Mouse (Mus musculus): ENCODE results near the gene Mmp21.
"Not testable (repeated sequence)": the region's sequence is repeated elsewhere in the genome, so short reads cannot be mapped to it uniquely, and the experiment has no call there.

Gene Mmp21

GRCm38 (mm10) chr7:133679961-133680360 lies at the start of gene Mmp21:
Gene Mmp21 (minus strand): TSS chr7:133680061.
- DNase-seq (ENCODE audit: low spot score) = no peak

GRCm38 (mm10) chr7:133729351-133729750 lies 49.5 kb upstream of the Mmp21 start:
- DNase-seq (ENCODE audit: low spot score) = no peak

- no peak for DNase-seq (ENCODE audit: low spot score)
Observed at GRCm38 (mm10) chr7:133727027-133727426, 47.2 kb upstream of the Mmp21 start.

GRCm38 (mm10) chr7:133725571-133725970 lies 45.7 kb upstream of the Mmp21 start:
- no peak for DNase-seq (ENCODE audit: low spot score)

- no peak for DNase-seq (ENCODE audit: low spot score)
Observed at GRCm38 (mm10) chr7:133724844-133725243, 45.0 kb upstream of the Mmp21 start.

GRCm38 (mm10) chr7:133720616-133721015 lies 40.8 kb upstream of the Mmp21 start:
- DNase-seq (ENCODE audit: low spot score) = no peak

- no peak for DNase-seq (ENCODE audit: low spot score)
Observed at GRCm38 (mm10) chr7:133718580-133718979, 38.7 kb upstream of the Mmp21 start.

GRCm38 (mm10) chr7:133715387-133715786 lies 35.5 kb upstream of the Mmp21 start:
- DNase-seq (ENCODE audit: low spot score) = no peak

- DNase-seq (ENCODE audit: low spot score) = no peak
Observed at GRCm38 (mm10) chr7:133707301-133707700, 27.4 kb upstream of the Mmp21 start.

- no peak for DNase-seq (ENCODE audit: low spot score)
Observed at GRCm38 (mm10) chr7:133703906-133704305, 24.0 kb upstream of the Mmp21 start.

GRCm38 (mm10) chr7:133702333-133702732 lies 22.5 kb upstream of the Mmp21 start:
- no peak for DNase-seq (ENCODE audit: low spot score)

GRCm38 (mm10) chr7:133701366-133701765 lies 21.5 kb upstream of the Mmp21 start:
- DNase-seq (ENCODE audit: low spot score) = no peak

GRCm38 (mm10) chr7:133699885-133700284 lies 20.0 kb upstream of the Mmp21 start:
- DNase-seq (ENCODE audit: low spot score) = no peak

- DNase-seq (ENCODE audit: low spot score) = no peak
Observed at GRCm38 (mm10) chr7:133698021-133698709, 18.3 kb upstream of the Mmp21 start.

GRCm38 (mm10) chr7:133685644-133686043 lies 5.8 kb upstream of the Mmp21 start:
- DNase-seq (ENCODE audit: low spot score) = not testable (repeated sequence)

GRCm38 (mm10) chr7:133684701-133685100 lies 4.8 kb upstream of the Mmp21 start:
- no peak for DNase-seq (ENCODE audit: low spot score)

- DNase-seq (ENCODE audit: low spot score) = no peak
Observed at GRCm38 (mm10) chr7:133684110-133684509, 4.2 kb upstream of the Mmp21 start.

GRCm38 (mm10) chr7:133683626-133684025 lies 3.8 kb upstream of the Mmp21 start:
- DNase-seq (ENCODE audit: low spot score) = no peak

- no peak for DNase-seq (ENCODE audit: low spot score)
Observed at GRCm38 (mm10) chr7:133679439-133679838, 422 bp downstream of the Mmp21 start.

- DNase-seq (ENCODE audit: low spot score) = no peak
Observed at GRCm38 (mm10) chr7:133678716-133679115, 1.1 kb downstream of the Mmp21 start.

- no peak for DNase-seq (ENCODE audit: low spot score)
Observed at GRCm38 (mm10) chr7:133676002-133676401, 3.9 kb downstream of the Mmp21 start.

- DNase-seq (ENCODE audit: low spot score) = no peak
Observed at GRCm38 (mm10) chr7:133670846-133671245, 9.0 kb downstream of the Mmp21 start.

- DNase-seq (ENCODE audit: low spot score) = no peak
Observed at GRCm38 (mm10) chr7:133669946-133670345, 9.9 kb downstream of the Mmp21 start.

GRCm38 (mm10) chr7:133669071-133669470 lies 10.8 kb downstream of the Mmp21 start:
- no peak for DNase-seq (ENCODE audit: low spot score)

Data from layer of hippocampus, adult 9-10 months (tissue).